Mouse (Mus musculus): ENCODE results near the gene Cotl1. TPM values are rescaled to one million over a fixed set of nuclear protein-coding genes. Genes with fewer than 3 reads are reported as not detected.

Gene Cotl1
- polyA plus RNA-seq, 1 experiment from 2014 or later = 100 TPM

- Histone ChIP-seq H3K4me2 (replicated peaks; ENCODE audit: low read depth) (peak overlapping the region; percentile 46), H3K27me3 (ENCODE audit: control insufficient read depth, insufficient read depth, low read length) (no peaks in the 10 kb centered on the region), H3K36me3 (ENCODE audit: control insufficient read depth, insufficient read depth, low read length) (no peaks in the 10 kb centered on the region), H3K9me3 (ENCODE audit: control insufficient read depth, low read length) (no peaks in the 10 kb centered on the region), H3K4me1 (replicated peaks; ENCODE audit: control insufficient read depth, insufficient read depth) (no peaks in the 10 kb centered on the region), H3K27ac (replicated peaks) (peak overlapping the region; percentile 49; the same call in 1 of the 2 replicates), H3K4me3 (ENCODE audit: low read depth, low read length) (no peak overlapping the region), H3K9ac (ENCODE audit: low read length) (peak overlapping the region; percentile 31; the same call in 1 of the 2 replicates)
- ATAC-seq (ENCODE audit: low FRiP score, low TSS enrichment) (peak; percentile 66), DNase-seq (ENCODE audit: low spot score) (peak; percentile 83)
- WGBS = 14% methylated on average over 15 of the region's 15 CpGs
- TF ChIP-seq CTCF (IDR thresholded peaks at IDR 0.05; ENCODE audit: low read depth) (no peak), EP300 (optimal IDR thresholded peaks at IDR 0.05) (no peak)
Observed at GRCm38 (mm10) chr8:119798170-119798964, 42.0 kb downstream of the Cotl1 start.

GRCm38 (mm10) chr8:119795651-119796050, 44.7 kb downstream of the Cotl1 start:
- Histone ChIP-seq H3K4me3 (ENCODE audit: low read depth, low read length) (no peak overlapping the region), H3K4me1 (replicated peaks; ENCODE audit: control insufficient read depth, insufficient read depth) (0 out of 2 replicates have a peak, but pooled peaks cover 2% of the 10 kb centered on the region), H3K9ac (ENCODE audit: low read length) (no peak overlapping the region), H3K9me3 (ENCODE audit: control insufficient read depth, low read length) (no peaks in the 10 kb centered on the region), H3K4me2 (replicated peaks; ENCODE audit: low read depth) (no peak overlapping the region), H3K27me3 (ENCODE audit: control insufficient read depth, insufficient read depth, low read length) (no peaks in the 10 kb centered on the region), H3K27ac (replicated peaks) (no peak overlapping the region), H3K36me3 (ENCODE audit: control insufficient read depth, insufficient read depth, low read length) (no peaks in the 10 kb centered on the region)
- ATAC-seq (ENCODE audit: low FRiP score, low TSS enrichment) (no peak), DNase-seq (ENCODE audit: low spot score) (no peak)
- 66% methylated on average over 3 of the region's 3 CpGs for WGBS
- TF ChIP-seq CTCF (IDR thresholded peaks at IDR 0.05; ENCODE audit: low read depth) (no peak), EP300 (optimal IDR thresholded peaks at IDR 0.05) (no peak)

GRCm38 (mm10) chr8:119794689-119795088, 45.7 kb downstream of the Cotl1 start:
- Histone ChIP-seq H3K27ac (replicated peaks) (no peak overlapping the region), H3K9me3 (ENCODE audit: control insufficient read depth, low read length) (no peaks in the 10 kb centered on the region), H3K4me2 (replicated peaks; ENCODE audit: low read depth) (no peak overlapping the region), H3K4me1 (replicated peaks; ENCODE audit: control insufficient read depth, insufficient read depth) (0 out of 2 replicates have a peak, but pooled peaks cover 2% of the 10 kb centered on the region), H3K4me3 (ENCODE audit: low read depth, low read length) (no peak overlapping the region), H3K27me3 (ENCODE audit: control insufficient read depth, insufficient read depth, low read length) (no peaks in the 10 kb centered on the region), H3K36me3 (ENCODE audit: control insufficient read depth, insufficient read depth, low read length) (no peaks in the 10 kb centered on the region), H3K9ac (ENCODE audit: low read length) (no peak overlapping the region)
- DNase-seq (ENCODE audit: low spot score) = no peak
- TF ChIP-seq CTCF (IDR thresholded peaks at IDR 0.05; ENCODE audit: low read depth) (no peak), EP300 (optimal IDR thresholded peaks at IDR 0.05) (no peak)
- ATAC-seq (ENCODE audit: low FRiP score, low TSS enrichment) = no peak
- 46% methylated on average over 7 of the region's 7 CpGs for WGBS

- no peak overlapping the region for H3K4me3 ChIP-seq (ENCODE audit: low read depth, low read length)
- H3K4me1 ChIP-seq (replicated peaks; ENCODE audit: control insufficient read depth, insufficient read depth) = 0 out of 2 replicates have a peak, but pooled peaks cover 2% of the 10 kb centered on the region
- H3K9ac ChIP-seq (ENCODE audit: low read length) = no peak overlapping the region
- H3K27me3 ChIP-seq (ENCODE audit: control insufficient read depth, insufficient read depth, low read length) = no peaks in the 10 kb centered on the region
- DNase-seq (ENCODE audit: low spot score) = peak; percentile 71
- H3K9me3 ChIP-seq (ENCODE audit: control insufficient read depth, low read length) = no peaks in the 10 kb centered on the region
- peak; percentile 59 for ATAC-seq (ENCODE audit: low FRiP score, low TSS enrichment)
- H3K36me3 ChIP-seq (ENCODE audit: control insufficient read depth, insufficient read depth, low read length) = no peaks in the 10 kb centered on the region
- peak overlapping the region; percentile 80 for H3K27ac ChIP-seq (replicated peaks)
- TF ChIP-seq EP300 (optimal IDR thresholded peaks at IDR 0.05) (no peak), CTCF (IDR thresholded peaks at IDR 0.05; ENCODE audit: low read depth) (no peak)
- no peak overlapping the region for H3K4me2 ChIP-seq (replicated peaks; ENCODE audit: low read depth)
- 38% methylated on average over 16 of the region's 16 CpGs for WGBS
Observed at GRCm38 (mm10) chr8:119791804-119792704, 48.3 kb downstream of the Cotl1 start.

- DNase-seq (ENCODE audit: low spot score) = no peak
- no peak overlapping the region for H3K27ac ChIP-seq (replicated peaks)
- ATAC-seq (ENCODE audit: low FRiP score, low TSS enrichment) = no peak
- H3K9ac ChIP-seq (ENCODE audit: low read length) = no peak overlapping the region
- H3K27me3 ChIP-seq (ENCODE audit: control insufficient read depth, insufficient read depth, low read length) = no peaks in the 10 kb centered on the region
- WGBS = 88% methylated on average over 7 of the region's 7 CpGs
- no peak overlapping the region for H3K4me2 ChIP-seq (replicated peaks; ENCODE audit: low read depth)
- 0 out of 2 replicates have a peak, but pooled peaks cover 2% of the 10 kb centered on the region for H3K4me1 ChIP-seq (replicated peaks; ENCODE audit: control insufficient read depth, insufficient read depth)
- H3K4me3 ChIP-seq (ENCODE audit: low read depth, low read length) = no peak overlapping the region
- TF ChIP-seq CTCF (IDR thresholded peaks at IDR 0.05; ENCODE audit: low read depth) (no peak), EP300 (optimal IDR thresholded peaks at IDR 0.05) (no peak)
- no peaks in the 10 kb centered on the region for H3K9me3 ChIP-seq (ENCODE audit: control insufficient read depth, low read length)
- H3K36me3 ChIP-seq (ENCODE audit: control insufficient read depth, insufficient read depth, low read length) = no peaks in the 10 kb centered on the region
Observed at GRCm38 (mm10) chr8:119789581-119789980, 50.8 kb downstream of the Cotl1 start.

Data from stomach, postnatal 0 days (tissue).